Mouse (Mus musculus): ENCODE results near the gene Tnni3k. TPM values are rescaled to one million over a fixed set of nuclear protein-coding genes. Genes with fewer than 3 reads are reported as not detected.

Gene Tnni3k
- polyA plus RNA-seq (2015; fragmentation: Nextera tagmentation; extraction: Ambion mirVana) = not detected in 2 replicates

DNA sequence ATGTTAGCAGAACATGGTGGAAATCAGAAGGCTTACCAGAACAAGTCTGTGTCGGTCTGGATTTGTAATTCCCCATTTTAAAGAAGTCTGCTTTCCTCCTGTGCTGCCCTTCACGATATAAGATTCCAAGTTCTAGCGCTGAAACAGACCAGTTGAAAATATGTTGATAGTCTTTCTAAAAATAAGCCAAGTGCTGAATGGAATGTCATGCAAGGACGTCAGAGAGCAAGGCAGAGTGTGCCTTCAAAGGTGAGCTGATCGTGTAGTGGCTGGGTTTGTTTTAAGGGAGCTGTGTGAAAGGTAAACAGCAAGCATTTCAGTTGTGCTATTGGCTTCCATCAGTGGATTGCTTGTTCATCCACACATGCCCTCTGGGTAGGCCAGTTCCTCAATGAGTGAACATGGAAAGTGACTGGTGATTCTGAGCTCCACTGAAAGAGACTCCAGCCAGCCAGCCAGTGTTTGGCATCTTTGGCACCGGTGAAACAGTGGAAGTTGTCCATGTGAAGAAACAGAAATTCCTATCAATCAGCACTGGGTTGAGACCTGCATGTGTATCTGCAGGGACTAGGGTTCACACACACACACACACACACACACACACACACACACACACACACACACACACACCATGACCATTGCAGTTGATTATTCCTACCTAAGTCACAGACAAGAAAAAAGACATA lies at the start of gene Tnni3k:
Gene Tnni3k, minus strand, starts transcription at position 177 of the 686 bp plus-strand sequence.

DNA sequence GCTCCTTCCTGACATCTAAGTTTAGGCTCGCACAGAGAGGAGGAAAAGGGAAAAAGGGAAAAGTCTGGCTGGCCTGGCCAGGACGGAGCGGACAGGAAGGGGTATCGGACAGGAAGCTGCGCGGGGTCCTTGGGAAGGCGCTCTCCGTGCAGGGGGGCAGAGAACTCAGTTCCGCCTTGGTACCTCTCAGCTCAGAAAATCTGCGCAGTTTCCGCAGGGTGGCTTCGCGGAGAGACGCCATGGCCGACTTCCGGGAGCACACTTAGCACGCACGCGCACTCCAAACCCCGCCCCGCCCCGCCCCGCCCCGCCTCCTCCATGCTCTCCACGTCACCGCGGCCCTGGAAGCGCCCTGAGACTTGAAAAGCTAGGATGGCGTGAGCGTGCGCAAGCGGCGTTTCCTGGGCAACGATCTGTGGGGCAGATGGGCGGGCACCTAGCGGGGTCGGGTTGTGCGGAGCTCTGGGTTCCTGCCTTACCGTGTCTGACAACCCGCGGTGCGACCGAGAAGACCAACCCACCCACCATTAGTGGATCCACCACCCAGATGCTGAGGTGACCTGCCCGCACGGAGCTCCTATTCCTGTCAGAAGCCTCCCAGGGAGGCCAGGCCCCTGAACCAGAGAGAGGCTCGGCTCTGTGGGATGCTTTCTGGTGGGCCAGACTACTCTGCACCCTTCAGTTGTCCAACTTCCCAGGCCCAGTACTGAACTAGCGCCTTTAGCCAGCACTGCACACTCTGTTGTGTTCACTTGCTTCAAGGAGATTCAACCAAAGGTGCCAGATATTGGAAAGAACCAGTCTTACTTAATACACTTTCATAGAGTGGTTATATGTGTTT lies 38.1 kb upstream of the Tnni3k start, which contains the start of the genes Fpgt and Lrriq3:
Gene Fpgt, minus strand, starts transcription at position 288 of the 841 bp plus-strand sequence.
Gene Lrriq3, plus strand, starts transcription at position 319 of the 841 bp plus-strand sequence.

Other genes starting within 250 kb of the Tnni3k start
- gene Fpgt, start 38.0 kb upstream of the Tnni3k start, polyA plus RNA-seq (2015; fragmentation: Nextera tagmentation; extraction: Ambion mirVana) = 5.1 and 5.7 TPM in 2 replicates
- 0.12 and 0.21 TPM in 2 replicates for gene Lrriq3, start 38.0 kb upstream of the Tnni3k start, polyA plus RNA-seq (2015; fragmentation: Nextera tagmentation; extraction: Ambion mirVana)

Measured in spleen, postnatal 0 days (tissue).